Mouse (Mus musculus) midbrain, embryonic 15.5 days (tissue): Measurements from ENCODE around the gene Klhl42. TPM values are rescaled to one million over a fixed set of nuclear protein-coding genes. Genes with fewer than 3 reads are reported as not detected.

Source experiments
- ATAC-seq: fragments of 200-750 bp; cut with Nextera tagmentation; replicated peaks from 2 replicates; pipeline ENCODE4 v1.8.0; 2017; ENCODE audit warnings: moderate TSS enrichment
- H3K27ac ChIP-seq: fragments of 300-500 bp; sonication (generic); 2 replicates; pipeline ENCODE4 v1.5.1; 2015; ENCODE audit warnings: mild to moderate bottlenecking, inconsistent platforms
- H3K27me3 ChIP-seq: fragments of 300-500 bp; sonication (generic); replicated peaks from 2 replicates; pipeline ENCODE4 v1.6.1; 2015; ENCODE audit warnings: inconsistent platforms
- H3K36me3 ChIP-seq: fragments of 300-500 bp; sonication (generic); replicated peaks from 2 replicates; pipeline ENCODE4 v1.6.1; 2015; ENCODE audit warnings: inconsistent platforms
- H3K4me1 ChIP-seq: fragments of 300-500 bp; sonication (generic); 2 replicates; pipeline ENCODE4 v1.6.1; 2015; ENCODE audit warnings: inconsistent platforms
- H3K4me2 ChIP-seq: fragments of 300-500 bp; sonication (generic); 2 replicates; pipeline ENCODE4 v1.6.1; 2015; ENCODE audit warnings: inconsistent platforms, mild to moderate bottlenecking, moderate library complexity
- H3K4me3 ChIP-seq: fragments of 300-500 bp; sonication (generic); 2 replicates; pipeline ENCODE4 v1.5.1; 2015; ENCODE audit warnings: mild to moderate bottlenecking, inconsistent platforms
- H3K9ac ChIP-seq: fragments of 300-500 bp; sonication (generic); 2 replicates; pipeline ENCODE4 v1.6.1; 2015; ENCODE audit warnings: mild to moderate bottlenecking, inconsistent platforms
- H3K9me3 ChIP-seq: fragments of 300-500 bp; sonication (generic); 2 replicates; pipeline ENCODE4 v1.6.1; 2016; ENCODE audit warnings: inconsistent platforms
- WGBS: fragments of 180-500 bp; shearing (Covaris S2); methylation state at CpG from one replicate; pipeline ENCODE4 v1.1.7; 2015; ENCODE audit warnings: mixed read lengths; 5-methylcytosine and 5-hydroxymethylcytosine counted together
- polyA plus RNA-seq: library from polyadenylated mRNA; unstranded; fragments of >200 nt; fragmentation: Nextera tagmentation; extraction: Ambion mirVana; gene quantifications from 2 replicates; pipeline ENCODE4 v1.2.1, GENCODE M21; 2015

Klhl42 gene
- polyA plus RNA-seq, 1 experiment from 2014 or later, result 7.5 TPM

DNA sequence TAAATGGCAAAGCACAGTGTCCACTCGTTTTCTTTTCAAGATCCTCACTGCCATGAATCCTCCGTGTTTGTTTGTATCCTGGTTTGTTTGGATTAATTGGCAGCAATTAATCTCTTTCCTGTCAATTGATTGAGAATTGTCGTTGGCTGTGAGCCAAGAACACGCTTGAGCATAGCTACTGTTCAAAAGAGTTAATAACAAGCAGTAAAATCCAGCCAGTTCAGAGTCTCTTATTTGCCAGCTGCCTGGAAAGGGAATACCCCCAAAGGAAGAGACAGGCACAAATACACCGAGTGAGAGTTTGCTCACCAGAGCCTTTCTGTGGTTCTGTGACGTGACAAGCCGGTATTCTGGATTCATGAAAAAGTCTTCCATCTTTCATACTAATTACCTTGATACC lies 29.1 kb upstream of the Klhl42 start:
- Histone ChIP-seq H3K4me1 (no peaks in the 10 kb centered on the region), H3K9ac (no peak overlapping the region), H3K4me2 (no peak overlapping the region), H3K27me3 (no peaks in the 10 kb centered on the region), H3K4me3 (no peak overlapping the region), H3K9me3 (no peaks in the 10 kb centered on the region), H3K36me3 (peaks cover 25% of the 10 kb centered on the region), H3K27ac (no peak overlapping the region)
- peak; percentile 45; the same call in 1 of the 2 replicates for ATAC-seq
- WGBS, result 80% methylated on average over 7 of the region's 7 CpGs

DNA sequence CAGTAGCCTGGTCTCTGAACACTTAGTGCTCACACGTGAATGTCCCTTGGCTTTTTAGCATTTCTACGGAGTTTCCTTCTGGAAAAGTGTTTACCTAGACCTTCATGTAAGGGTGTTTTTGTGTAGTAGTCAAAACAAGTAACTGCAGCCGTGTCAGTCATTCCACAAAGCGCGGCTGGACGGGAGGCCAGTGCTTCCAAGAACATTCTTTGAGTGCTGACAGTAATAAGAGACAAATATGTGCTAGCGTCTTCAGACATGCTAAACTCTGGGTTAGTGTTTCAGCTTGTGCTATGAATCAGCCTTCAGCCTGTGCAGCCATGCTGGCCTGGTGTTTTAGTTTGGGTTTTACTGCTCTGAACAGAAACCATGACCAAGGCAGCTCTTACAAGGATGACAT lies 28.5 kb upstream of the Klhl42 start:
- no peak overlapping the region for H3K4me2 ChIP-seq
- 93% methylated on average over 7 of the region's 7 CpGs for WGBS
- H3K36me3 ChIP-seq, result peaks cover 27% of the 10 kb centered on the region
- no peaks in the 10 kb centered on the region for H3K9me3 ChIP-seq
- H3K4me3 ChIP-seq, result no peak overlapping the region
- no peaks in the 10 kb centered on the region for H3K4me1 ChIP-seq
- ATAC-seq, result no peak
- no peak overlapping the region for H3K27ac ChIP-seq
- no peaks in the 10 kb centered on the region for H3K27me3 ChIP-seq
- H3K9ac ChIP-seq, result no peak overlapping the region

DNA sequence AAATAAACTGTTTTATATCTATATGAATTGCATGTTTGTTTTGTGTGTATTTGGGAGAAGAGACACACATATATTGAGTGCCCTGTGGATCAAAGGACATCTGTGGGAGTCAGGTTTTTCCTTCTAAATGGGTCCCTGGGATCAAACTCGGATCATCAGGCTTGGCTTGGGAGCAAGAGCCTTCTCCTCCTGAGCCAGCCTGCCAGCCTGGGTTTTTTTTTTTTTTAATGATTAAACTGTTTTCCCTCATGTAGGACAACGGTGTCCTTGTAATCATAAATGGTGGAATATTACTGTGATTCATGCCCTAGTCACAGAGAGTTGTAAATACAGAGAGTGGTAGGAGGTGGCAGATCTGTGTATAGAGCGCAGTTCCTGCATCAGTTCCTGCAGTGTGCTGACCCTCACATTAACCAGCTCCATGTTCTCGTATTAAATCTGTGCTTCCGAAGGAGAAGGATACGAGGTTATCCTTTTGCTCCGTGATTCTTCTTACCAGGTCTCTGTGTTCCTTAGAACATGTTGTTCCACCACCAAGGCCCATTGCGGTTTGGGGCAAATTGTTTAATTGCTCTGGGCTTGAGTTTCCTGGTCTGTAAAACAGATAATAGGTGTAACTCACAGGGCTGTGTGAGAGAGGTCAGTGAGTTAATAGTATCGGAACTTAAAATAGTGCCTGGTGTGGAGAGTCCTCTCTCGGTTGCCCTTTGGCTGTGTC lies 26.8 kb upstream of the Klhl42 start:
- 94% methylated on average over 10 of the region's 10 CpGs for WGBS

DNA sequence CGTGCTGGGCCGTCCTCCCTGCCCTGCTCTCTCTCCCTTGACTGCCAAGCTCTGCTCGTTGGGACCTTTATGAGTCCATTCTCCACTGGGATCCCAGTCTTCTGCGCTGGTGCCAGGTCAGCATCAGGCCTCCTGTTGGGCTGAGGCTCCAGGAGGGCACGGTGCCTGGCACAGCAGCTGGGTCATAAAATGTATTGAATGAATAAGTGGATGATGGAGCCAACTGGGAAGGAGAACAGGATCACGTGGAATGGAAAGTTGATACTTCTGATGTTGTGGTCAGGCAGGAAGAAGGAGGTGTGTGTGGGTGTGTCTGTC lies 26.3 kb upstream of the Klhl42 start:
- Histone ChIP-seq H3K36me3 (peaks cover 27% of the 10 kb centered on the region), H3K4me3 (no peak overlapping the region), H3K4me2 (no peak overlapping the region), H3K27me3 (no peaks in the 10 kb centered on the region), H3K4me1 (no peaks in the 10 kb centered on the region), H3K27ac (no peak overlapping the region), H3K9ac (no peak overlapping the region), H3K9me3 (no peaks in the 10 kb centered on the region)
- WGBS, result 93% methylated on average over 6 of the region's 6 CpGs
- no peak for ATAC-seq

More for the DNA sequence above, 26.8 kb upstream of the Klhl42 start:
- no peak overlapping the region for H3K4me3 ChIP-seq
- ATAC-seq, result no peak
- no peaks in the 10 kb centered on the region for H3K4me1 ChIP-seq
- no peaks in the 10 kb centered on the region for H3K27me3 ChIP-seq
- no peak overlapping the region for H3K4me2 ChIP-seq
- no peak overlapping the region for H3K9ac ChIP-seq
- no peak overlapping the region for H3K27ac ChIP-seq
- no peaks in the 10 kb centered on the region for H3K9me3 ChIP-seq
- H3K36me3 ChIP-seq, result peaks cover 27% of the 10 kb centered on the region

DNA sequence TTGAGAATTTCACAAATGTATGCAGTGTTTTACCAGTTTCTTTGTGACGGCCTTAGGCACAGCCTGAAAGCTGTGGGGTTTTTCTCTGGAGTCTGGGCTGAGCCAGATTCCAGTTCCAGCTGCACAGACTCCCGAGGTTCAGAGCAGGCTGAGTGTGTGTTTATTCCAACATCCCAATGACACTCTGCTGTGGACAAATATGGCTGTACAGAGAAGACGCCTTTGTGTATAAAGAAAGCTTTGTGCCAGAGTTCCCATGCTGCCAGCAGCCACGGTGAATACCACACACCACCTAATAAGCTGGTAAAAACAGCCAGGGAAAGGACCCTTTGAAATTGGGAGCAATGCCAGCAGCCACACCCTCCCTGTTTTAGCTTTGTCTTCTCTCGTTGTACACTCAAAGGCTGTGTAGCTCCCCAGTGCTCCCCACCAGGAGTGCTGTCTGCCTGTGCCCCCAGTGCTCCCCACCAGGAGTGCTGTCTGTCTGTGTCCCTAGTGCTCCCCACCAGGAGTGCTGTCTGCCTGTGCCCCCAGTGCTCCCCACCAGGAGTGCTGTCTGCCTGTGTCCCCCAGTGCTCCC lies 15.3 kb upstream of the Klhl42 start:
- no peak overlapping the region for H3K27ac ChIP-seq
- H3K4me2 ChIP-seq, result no peak overlapping the region
- ATAC-seq, result no peak
- H3K9me3 ChIP-seq, result no peaks in the 10 kb centered on the region
- H3K4me3 ChIP-seq, result no peak overlapping the region
- 43% methylated on average over 5 of the region's 5 CpGs for WGBS
- H3K4me1 ChIP-seq, result no peaks in the 10 kb centered on the region
- no peaks in the 10 kb centered on the region for H3K27me3 ChIP-seq
- H3K9ac ChIP-seq, result no peak overlapping the region
- H3K36me3 ChIP-seq, result 0 out of 2 replicates have a peak, but pooled peaks cover 8% of the 10 kb centered on the region

DNA sequence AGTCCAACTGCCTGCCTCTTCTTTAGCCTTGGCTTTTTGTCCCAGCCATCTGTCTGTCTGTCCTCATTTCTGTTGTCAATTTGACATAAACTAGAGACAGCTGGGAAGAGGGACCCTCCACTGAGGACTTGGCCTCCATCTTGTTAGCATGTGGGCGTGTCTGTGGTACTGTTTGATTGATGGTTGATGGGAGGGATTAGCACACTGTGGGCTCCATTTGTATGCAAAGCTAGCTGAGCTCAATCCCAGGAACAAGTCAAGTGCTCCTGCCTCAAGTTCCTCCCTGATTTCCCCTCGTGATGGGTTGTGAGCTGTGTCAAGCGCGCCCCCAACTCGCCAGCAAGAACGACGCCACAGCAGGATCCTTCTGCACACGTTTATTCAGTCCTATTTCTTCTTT lies 14.3 kb upstream of the Klhl42 start:
- H3K4me3 ChIP-seq, result no peak overlapping the region
- H3K27ac ChIP-seq, result no peak overlapping the region
- no peaks in the 10 kb centered on the region for H3K9me3 ChIP-seq
- no peaks in the 10 kb centered on the region for H3K27me3 ChIP-seq
- H3K9ac ChIP-seq, result no peak overlapping the region
- no peak overlapping the region for H3K4me2 ChIP-seq
- ATAC-seq, result no peak
- 0 out of 2 replicates have a peak, but pooled peaks cover 4% of the 10 kb centered on the region for H3K36me3 ChIP-seq
- no peaks in the 10 kb centered on the region for H3K4me1 ChIP-seq
- WGBS, result 79% methylated on average over 8 of the region's 8 CpGs

DNA sequence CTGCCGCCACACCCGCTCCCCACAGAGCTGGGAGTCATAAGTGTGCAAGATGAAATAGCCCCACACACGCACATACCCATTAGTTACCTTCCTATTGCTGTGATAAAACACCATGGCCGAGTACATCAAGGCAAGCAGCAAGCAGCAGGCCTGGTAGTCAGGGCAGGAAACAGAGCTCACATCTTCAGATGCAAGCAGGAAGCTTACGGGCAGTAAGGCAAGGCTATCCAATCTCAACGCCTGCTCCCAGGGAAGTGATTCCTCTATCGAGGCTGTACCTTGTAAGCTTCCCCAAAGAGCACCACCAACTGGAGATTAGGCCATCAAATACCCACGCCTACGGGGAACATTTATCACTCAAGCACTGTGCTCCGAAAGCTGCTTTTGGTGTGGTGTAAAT lies 11.3 kb upstream of the Klhl42 start:
- ATAC-seq, result no peak
- no peak overlapping the region for H3K9ac ChIP-seq

DNA sequence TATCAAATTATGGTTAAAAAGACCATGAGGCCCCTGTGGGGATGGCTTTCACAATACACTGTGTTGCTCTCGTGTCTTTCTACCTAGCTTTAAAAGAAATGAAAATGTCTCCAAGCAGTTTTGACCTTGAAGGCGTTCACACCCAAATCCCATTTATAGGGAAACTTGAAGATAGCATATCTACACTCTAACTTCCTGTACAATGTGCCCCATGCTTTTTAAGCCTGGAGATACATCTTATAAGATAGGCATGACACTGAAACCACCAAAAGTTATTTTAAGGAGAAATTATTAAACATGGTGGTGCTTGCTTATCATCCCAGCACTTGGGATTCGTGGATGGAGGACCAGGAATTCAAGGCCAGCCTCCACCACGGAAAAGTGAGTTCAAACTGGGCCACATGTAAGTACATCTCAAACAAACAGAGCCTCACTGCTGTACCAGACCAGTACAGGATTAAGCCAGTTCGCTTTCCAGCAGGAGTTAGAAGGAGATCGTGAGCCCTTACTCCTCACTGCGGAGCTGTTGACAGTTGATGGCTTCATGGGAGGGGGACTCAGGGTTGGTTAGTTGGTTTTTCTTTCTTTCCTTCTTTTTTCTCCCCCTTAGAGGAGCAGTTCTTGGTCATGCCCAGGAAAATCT lies 5.7 kb upstream of the Klhl42 start:
- no peak for ATAC-seq
- no peak overlapping the region for H3K27ac ChIP-seq
- H3K4me1 ChIP-seq, result peaks cover 12% of the 10 kb centered on the region
- no peaks in the 10 kb centered on the region for H3K27me3 ChIP-seq
- no peak overlapping the region for H3K4me2 ChIP-seq
- H3K9ac ChIP-seq, result no peak overlapping the region
- no peaks in the 10 kb centered on the region for H3K9me3 ChIP-seq
- 55% methylated on average over 7 of the region's 7 CpGs for WGBS
- H3K4me3 ChIP-seq, result no peak overlapping the region
- H3K36me3 ChIP-seq, result no peaks in the 10 kb centered on the region

More for the DNA sequence above, 11.3 kb upstream of the Klhl42 start:
- H3K36me3 ChIP-seq, result no peaks in the 10 kb centered on the region
- WGBS, result 95% methylated on average over 10 of the region's 10 CpGs
- H3K27ac ChIP-seq, result no peak overlapping the region
- no peaks in the 10 kb centered on the region for H3K9me3 ChIP-seq
- H3K4me3 ChIP-seq, result no peak overlapping the region
- no peaks in the 10 kb centered on the region for H3K27me3 ChIP-seq
- H3K4me1 ChIP-seq, result no peaks in the 10 kb centered on the region
- no peak overlapping the region for H3K4me2 ChIP-seq

DNA sequence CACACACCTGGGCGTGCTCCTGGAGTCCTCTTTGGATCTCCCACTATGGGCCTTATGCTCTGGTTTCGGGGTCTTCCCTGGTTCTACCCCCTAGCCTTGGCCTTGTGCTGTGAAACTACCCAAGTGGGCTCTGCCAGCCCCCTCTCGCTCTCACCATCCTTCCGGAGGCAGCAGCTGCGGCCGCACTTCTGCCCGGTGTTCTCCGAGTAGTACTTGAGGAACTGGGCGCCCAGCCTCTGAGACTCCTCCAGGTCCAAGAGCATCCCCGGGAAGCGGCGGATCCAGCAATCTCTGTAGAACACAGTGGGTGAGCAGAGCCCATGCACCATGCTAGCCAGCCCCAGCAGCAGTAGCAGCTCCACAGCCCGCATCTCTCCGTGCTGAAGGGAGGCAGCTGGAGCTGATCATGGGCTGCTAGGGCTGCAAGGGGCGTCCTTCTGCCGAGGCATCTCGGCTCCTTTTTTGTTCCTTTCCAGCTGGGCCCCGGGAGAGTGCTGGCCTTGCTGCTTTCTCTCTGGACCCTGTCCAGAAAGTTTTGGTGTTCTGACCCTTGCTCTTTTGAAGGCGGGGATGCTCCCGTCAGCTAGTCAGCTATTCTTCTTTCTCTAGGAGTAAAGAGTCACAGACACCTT lies 4.5 kb upstream of the Klhl42 start, which contains the start of gene Mansc4:
Gene Mansc4 (minus strand): TSS at position 439 of the 632 bp plus-strand sequence.
- Histone ChIP-seq H3K9ac (no peak within 1 kb of the TSS), H3K36me3 (no peaks in the 10 kb centered on the region), H3K27ac (no peak within 1 kb of the TSS), H3K9me3 (no peaks in the 10 kb centered on the region), H3K27me3 (no peaks in the 10 kb centered on the region), H3K4me2 (peak within 1 kb of the TSS; percentile 54), H3K4me1 (peaks cover 13% of the 10 kb centered on the region), H3K4me3 (peak within 1 kb of the TSS; percentile 23)
- no peak; the same call in 1 of the 2 replicates for ATAC-seq
- WGBS, result 4% methylated on average over 19 of the region's 20 CpGs

DNA sequence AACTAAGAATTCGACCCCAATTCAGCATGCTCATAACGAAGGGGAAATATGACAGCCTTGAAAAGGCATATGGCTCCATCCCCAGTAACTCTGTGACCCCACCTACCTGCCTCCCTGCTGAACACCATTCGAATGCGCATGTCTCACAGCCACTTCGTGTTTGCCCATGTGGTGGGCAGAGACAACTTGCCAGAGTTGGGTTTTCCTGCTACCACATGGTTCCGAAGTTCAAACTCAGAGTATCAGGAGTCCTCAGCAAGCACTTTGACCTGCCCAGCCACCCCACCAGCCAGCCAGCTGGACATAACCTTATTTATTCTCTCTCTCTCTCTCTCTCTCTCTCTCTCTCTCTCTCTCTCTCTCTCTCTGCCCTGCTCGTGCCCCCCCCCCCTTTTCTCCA lies 3.4 kb upstream of the Klhl42 start:
- Histone ChIP-seq H3K9ac (no peak overlapping the region), H3K4me3 (no peak overlapping the region), H3K27me3 (no peaks in the 10 kb centered on the region), H3K9me3 (no peaks in the 10 kb centered on the region), H3K36me3 (no peaks in the 10 kb centered on the region), H3K4me1 (peaks cover 20% of the 10 kb centered on the region), H3K27ac (no peak overlapping the region), H3K4me2 (no peak overlapping the region)
- 58% methylated on average over 6 of the region's 7 CpGs for WGBS
- ATAC-seq, result no peak

DNA sequence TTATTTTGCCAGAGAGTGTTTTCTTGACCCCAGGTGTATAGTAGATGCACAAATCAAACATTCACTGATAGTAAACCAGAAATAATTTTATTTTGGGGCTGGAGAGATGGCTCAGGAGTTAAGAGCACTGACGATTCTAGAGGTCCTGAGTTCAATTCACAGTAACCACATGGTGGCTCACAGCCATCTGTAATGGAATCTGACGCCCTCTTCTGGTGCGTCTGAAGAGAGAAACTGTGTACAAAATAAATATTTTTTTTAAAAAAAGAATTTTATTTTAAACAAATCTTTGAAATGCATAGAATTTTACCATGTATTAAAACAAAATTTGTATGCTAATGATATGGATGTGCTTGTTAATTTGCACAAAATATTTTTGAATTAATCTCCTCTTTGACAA lies 2.7 kb upstream of the Klhl42 start:
- no peak for ATAC-seq
- Histone ChIP-seq H3K9me3 (no peaks in the 10 kb centered on the region), H3K4me2 (no peak overlapping the region), H3K4me3 (no peak overlapping the region), H3K36me3 (no peaks in the 10 kb centered on the region), H3K4me1 (peaks cover 26% of the 10 kb centered on the region), H3K27me3 (no peaks in the 10 kb centered on the region), H3K9ac (no peak overlapping the region), H3K27ac (no peak overlapping the region)
- WGBS, result 84% methylated on average over 3 of the region's 3 CpGs

DNA sequence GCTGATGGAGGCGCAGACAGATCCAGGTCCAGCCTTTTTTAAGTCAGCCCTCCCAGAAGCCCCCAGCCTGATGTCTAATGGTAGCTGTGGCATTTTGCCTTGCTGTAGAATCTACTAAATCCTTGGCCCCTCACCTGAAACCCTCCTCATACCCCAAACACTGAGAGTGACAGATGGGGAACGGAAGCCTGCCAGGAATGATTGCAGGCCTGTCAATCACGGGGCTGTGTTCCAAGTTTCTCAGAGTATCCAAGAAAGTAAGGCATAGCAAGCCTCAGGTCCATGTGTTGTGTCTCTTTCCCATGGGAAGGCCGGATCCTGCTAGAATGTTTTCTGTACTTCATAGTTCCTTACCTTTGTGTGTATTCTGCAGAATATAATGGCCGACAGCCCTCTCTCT lies 988 bp upstream of the Klhl42 start:
- H3K9ac ChIP-seq, result peak overlapping the region; percentile 95; the same call in 1 of the 2 replicates
- H3K36me3 ChIP-seq, result no peaks in the 10 kb centered on the region
- H3K27me3 ChIP-seq, result no peaks in the 10 kb centered on the region
- H3K9me3 ChIP-seq, result no peaks in the 10 kb centered on the region
- WGBS, result 74% methylated on average over 5 of the region's 5 CpGs
- no peak overlapping the region for H3K27ac ChIP-seq
- H3K4me2 ChIP-seq, result peak overlapping the region; percentile 92
- peak overlapping the region; percentile 87 for H3K4me3 ChIP-seq
- peaks cover 38% of the 10 kb centered on the region for H3K4me1 ChIP-seq
- ATAC-seq, result no peak
